Mouse (Mus musculus): ENCODE data around the gene Cep152.

Cep152 gene

DNA sequence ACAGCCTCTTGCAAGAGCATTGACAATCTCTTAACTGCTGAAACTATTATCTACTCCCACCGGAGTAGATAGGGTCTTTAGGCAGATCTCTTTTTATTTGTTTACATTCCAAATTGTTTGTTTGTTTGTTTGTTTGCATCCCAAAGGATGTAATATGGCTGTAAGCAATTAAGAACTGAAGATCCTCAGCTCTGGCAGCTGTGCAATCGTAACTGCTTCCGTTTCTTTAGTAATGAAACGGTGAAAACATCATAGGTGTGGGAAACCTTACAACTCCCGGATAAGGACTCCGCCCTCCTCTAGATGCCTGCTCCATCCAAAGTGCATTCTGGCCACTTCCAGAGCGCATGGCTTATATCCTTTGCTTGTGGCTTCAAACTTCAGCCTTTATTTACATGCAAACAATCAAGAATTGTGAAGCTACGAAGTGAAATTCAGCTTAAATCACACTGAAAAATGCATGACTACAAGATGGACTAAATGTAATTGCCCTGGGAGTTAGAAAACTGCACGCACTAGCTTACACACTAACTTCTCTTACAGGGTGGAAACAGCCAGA lies 707 bp downstream of the Cep152 start:
- DNase-seq = peak in 1 of 2 experiments; percentile 16

DNA sequence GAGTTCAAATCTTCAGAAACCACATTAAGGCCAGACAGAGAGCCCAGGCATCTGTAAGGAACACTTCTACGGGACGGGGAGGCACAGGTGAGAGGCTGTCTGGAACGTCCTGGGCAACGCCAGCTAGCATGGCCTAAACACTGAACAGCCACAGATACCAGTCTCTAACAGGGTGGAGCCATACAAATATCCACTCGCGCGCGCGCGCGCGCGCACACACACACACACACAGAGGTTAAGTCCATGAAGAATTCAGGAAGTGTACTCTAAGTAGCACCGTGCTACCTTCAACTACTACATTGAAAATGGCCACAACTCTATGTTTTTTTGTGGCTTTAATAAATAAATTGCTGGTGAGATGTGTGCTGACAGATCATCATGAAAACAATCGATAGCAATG lies 1.7 kb downstream of the Cep152 start:
- DNase-seq = no peak

DNA sequence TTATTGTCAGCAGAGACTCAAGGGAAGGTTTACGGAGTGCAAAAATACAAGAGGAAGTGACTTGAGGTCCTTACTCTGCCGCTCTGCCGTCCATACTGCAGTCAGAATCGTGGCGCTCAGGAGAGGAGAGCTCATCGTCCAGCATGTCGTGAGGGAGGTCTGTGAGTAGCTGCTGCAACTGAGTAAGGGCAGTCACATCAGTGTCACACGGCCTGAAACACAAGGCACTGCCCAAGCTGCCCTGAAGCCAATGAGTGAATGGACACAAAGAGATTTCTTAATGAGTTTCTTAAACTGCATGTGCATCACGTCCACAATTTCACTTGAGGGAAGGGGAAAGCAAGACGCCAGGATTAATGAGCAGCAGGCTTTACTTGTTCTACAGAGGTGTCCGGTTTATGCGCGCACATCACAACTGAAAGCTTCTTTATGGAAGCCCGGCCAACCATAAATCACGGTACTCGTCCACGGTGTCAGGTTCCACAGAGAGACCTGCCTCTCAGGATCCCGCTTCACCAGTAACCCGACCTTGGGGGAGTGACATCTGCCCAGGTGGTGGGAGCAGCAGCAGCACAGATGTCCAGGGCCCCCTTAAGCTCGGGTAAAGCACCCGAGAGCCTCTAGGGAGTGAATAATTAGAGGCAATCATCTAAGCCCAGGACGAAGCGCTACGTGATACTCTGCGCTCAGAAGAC lies 4.6 kb downstream of the Cep152 start:
- DNase-seq = no peak

DNA sequence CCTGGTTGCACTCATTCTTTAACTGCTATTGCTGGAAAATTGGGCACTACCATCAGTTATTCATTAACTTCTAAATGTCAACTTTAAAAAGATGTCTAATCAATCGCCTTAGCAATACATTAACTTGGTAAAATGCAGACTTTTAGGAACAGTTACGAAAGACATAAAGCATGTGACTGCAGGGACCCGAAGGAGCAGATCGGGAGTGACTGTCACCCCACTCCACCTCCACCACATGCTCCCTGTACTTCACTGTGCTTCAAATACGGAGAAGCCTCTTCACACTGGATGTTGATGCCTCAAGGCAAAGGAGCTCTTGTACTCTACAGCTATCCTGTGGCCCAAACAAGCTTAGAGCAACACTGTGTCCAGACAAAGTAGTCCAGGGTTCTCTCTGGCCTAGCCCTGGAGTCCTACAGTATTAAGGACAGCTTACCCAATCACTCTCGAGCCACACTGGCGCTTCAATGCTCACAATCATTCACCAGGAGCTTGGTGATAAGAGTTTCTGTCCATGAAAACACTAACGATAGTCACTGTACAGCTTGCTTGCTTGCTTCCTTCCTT lies 9.0 kb downstream of the Cep152 start:
- DNase-seq = no peak

DNA sequence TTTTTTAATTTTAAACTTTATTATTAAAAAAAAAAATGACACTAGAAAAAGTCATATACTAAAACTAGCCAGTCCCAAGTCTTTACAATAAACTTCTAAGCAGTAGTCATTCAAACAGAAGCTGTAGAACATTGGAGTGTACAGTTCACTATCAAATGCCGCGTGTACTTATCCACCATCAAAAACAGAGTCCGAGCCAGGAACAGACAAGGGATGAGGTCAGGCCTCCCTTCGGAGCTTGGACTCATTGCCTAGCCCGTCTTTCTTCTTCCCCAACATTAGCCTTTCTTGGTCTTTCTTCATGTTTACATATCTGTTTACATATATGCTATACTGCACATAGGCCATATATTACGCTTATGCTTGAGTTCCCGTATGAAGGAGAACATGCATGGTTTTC lies 9.5 kb downstream of the Cep152 start:
- no peak for DNase-seq

DNA sequence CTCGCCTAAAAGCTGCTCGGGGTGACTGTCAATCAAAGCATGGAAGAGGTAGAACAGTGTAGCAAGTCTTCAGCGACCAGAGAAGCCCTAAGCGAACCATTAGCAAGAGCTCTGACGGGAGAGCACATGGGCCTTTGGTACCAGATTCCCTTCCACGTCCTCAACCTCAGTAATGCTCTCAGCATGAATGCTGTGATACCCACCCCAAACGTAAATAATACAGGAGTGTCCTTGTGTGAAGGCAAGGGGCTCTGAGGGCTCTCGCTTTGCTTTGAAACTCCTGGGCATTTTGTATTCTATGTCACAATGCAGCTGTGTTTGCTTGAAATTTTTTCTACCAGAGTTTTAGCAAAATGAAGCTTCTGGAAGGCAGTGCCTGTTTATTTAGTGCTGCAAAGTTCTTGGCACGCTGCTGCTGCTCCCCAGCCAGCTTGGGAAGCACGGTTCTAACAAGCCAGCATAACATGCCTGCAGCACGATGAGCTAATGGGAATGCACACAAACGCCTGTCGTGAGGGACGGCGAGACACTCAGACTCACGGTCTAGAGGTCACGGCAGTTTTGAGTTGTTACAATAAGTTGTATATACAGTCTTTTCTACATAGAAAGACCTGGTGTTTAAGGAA lies 18.6 kb downstream of the Cep152 start:
- DNase-seq = peak in 1 of 2 experiments; percentile 14

DNA sequence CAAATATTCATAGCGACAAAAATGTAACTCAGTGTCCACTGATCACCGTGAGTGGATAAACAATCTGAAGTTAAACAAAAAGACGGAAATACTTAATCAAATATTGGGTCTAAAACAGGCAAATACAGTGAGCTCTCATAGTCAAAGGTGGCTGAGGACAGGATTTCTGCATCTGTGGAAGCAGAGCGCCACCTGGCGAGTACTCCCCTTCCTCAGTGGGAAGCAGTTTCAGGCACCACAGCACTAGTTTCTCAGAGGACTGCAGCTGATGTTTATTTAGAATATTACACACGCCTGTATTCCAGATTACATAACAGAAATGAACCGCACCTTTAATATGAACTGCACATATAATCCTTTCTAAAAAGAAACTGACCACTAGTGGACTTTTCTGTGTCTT lies 20.3 kb downstream of the Cep152 start:
- DNase-seq = peak; percentile 53 to 82

DNA sequence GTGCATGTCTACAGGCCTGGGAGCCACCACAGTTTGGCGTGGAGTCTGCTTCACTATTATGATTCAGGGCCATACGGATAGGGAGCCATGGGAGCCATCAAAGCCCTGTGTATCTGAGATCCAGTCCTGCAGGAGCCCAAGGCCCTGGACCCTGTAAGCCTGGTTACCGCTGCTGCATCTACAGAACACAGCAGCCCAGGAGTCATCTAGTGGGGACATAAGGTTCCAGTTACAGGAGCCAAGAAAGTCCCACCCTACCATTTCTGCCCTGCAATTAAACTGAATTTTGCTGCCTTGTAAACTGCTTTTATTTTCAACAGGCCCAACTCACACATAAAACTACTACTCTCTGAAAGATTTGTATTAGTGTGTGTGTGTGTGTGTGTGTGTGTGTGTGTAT lies 21.9 kb downstream of the Cep152 start:
- DNase-seq = no peak

DNA sequence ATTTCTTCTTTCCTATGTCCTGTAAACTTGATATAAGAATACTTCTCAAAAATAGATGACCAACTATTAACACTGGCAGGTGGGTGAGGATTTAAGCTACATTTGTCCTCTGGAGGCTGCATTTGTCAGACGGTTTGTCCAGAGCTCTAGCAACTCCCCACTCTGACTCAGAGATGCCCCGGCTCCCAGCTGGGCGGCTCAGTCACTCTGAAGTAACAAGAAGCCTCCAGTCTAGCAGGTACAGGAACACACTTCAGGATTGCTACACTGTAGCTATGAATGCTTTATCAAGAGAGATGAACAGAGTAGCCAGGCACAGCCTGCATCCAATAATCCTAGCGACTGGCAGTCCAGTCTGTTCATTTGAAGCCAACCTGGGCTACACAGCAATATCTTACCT lies 26.0 kb downstream of the Cep152 start:
- no peak for DNase-seq

DNA sequence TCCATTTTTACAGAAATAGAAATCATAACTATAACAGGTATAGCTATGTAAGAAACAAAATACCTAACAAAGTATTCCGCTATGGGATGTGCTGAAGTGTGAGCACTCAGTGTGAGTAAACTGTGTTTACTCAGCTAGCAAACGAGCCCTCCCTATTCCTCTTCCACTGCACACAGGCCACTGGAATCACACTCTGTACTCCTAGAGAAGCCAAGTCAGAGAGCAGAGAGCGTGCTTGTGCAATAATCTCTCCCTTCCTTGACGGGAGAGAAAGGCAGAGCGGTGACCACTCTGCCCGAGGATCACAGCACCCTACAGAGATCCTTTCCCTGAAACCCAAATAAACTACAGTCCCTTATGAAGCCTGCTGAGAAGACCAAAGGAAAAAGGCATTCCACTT lies 26.7 kb downstream of the Cep152 start:
- DNase-seq = peak in 1 of 2 experiments; percentile 7

DNA sequence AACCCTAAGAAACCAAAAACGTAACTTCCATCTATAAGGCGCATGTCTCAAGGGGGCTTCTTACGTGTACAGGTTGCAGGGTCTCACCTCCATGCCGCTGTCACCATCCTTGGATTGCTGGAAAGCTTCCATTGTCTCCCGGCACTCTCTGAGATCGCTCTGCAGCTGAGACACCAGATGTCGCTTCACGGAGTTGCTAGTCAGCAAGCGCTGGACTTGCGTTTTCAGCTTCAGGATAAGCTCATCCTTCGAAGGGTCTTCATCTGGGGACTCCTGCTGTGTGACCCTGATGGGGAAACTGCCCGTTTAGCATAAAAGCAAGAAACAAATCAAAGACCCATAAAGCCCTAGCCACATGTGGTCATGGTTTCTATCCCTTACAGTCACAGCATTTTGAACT lies 30.1 kb downstream of the Cep152 start:
- DNase-seq = no peak

DNA sequence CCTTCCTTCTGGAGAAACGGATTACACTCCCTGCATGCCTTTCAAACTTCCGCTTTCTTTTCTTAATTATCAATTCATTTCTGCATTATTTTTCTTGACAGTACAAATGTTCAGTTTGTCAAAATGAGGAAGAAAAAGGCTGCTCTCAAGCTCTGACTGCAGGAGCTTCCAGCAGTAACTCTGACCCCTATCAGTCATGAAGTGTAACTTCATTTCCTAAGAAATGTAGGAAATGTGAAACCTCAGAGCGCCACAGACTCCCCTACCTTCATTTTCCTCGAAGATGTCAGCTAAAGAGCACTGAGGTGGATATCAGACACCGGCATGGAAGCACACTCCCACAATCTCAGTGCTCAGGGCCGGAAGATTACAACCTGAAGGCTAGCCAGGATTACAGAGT lies 30.8 kb downstream of the Cep152 start:
- no peak for DNase-seq

DNA sequence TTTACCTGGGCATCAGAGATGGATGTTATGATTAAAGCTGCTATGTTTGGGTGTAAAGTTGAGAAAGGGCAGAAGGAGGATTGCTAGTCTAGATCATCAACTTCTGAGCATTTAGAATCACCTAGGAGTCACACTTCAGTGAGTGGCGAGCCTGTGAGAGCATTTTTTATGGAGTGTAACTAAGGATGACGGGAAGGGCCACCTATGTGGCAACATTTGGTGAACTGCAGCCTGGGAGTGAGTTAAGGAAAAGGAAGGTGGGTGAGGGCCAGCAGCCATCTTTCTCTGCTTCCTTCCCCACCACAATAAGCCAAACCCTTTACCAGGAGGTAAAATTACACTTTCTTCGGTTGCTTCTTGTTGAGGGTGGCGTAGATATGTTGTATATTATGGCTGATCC lies 33.0 kb downstream of the Cep152 start:
- no peak for DNase-seq

DNA sequence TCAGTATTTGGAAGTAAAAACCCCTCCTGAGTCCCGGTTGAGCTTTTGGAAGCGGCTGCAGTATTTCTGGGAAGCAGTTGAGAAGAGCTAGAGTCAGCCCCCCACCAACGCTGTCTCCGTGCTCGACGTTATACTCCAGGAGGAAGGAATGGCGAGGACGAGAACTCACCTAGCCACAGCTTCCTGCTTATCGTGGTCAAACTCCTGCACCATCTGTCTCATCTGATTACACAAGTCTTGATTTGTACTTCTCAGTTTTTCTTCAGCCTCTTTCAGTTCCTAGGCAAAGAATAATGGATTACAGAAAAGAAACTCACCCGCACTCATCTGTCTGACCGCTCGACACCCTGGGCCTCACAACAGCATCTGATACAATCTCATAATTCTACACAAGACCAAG lies 35.6 kb downstream of the Cep152 start:
- DNase-seq = no peak

DNA sequence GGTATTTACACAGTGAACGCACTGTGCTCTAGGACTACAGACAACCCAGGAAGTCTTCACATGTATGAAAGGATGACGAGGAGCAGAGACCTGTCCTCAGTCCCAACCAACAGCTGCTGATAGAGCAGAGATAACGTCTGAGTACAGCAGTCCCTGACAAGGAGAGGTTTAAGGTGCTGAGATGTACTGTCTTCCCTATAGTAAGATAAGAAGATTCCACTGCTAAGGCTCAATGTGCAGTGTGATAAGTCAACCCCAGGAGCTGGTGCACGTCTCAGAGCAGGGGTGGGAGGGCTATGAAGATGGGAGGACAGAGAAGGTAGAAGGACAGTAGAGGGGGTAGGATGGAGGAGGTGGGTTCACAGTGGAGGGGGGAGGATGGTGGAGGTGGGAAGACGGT lies 43.8 kb downstream of the Cep152 start:
- DNase-seq = no peak

DNA sequence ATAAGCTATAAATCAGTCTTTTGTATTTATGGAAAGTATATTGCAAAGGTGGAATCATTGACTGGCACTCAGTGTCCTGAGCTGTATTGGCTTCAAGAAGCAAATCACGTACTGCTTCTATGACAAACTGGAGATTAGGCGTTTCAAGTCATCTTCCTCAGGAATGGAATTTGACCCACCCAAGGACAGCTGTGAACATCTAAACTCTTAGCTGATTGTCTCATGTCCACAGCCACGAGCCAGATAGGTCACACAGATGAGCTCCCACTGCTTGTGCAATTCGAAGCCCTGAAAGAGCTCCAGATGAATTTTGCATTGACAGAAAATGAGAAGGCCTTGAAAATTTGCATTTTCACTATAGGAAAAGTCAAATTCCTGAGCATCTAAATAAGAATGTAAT lies 47.2 kb downstream of the Cep152 start:
- DNase-seq = no peak

DNA sequence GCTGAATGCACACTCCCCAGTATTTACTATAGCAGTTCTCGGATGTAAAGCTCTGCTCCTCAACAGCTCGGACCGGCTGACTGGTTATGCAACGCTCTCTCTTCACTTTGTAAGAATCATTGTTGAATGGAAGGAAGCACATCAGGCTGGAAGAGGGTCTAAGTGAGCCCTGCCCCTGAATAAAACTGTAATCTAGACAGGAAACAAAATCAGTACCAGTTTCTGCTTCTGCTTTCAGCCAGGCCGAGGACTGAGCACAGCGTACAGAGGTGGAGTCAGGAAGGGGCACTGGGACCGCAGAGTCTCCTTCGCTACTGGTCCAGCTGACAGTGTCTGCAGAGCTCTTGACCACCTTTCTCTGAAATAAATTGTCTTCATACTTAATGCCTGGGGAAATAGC lies 48.4 kb downstream of the Cep152 start:
- no peak for DNase-seq

DNA sequence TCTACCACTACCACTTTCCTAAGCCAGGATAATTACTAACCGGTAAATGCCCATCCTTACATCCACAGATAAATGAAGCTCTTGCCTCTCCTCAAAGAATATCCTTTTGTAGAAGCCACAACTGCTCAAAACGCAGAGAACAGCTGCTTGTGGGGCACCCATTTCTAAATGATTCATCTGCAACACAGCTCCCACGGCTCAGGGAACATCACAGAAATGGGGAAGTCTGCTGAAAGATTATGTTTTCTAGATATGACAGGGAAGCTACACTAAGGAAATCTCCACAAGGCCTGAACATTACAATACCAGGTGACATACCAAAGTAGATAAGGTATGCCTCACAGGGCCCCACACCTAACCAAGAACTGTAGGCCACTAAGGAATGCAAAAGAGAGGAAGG lies 49.1 kb downstream of the Cep152 start:
- DNase-seq = no peak

DNA sequence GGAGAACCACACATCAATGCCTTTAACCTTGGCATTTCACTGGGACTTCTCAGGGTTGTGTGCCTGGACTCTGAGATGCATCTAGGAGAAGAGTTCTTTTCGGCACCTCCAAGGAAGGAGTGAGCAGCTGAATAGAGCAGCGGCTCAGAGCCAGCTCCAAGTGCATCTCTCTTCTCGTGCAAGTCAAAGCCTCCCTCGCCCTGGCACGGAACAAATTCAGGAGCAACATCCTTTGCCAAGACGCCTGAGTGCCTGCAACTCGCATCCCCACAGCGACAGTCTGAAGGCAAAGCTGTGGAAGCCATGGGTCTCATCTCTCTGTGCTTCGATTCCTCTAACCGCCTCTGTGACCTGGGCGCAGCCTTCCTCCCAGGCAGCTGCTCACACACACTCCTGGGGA lies 61.0 kb downstream of the Cep152 start:
- DNase-seq = no peak

DNA sequence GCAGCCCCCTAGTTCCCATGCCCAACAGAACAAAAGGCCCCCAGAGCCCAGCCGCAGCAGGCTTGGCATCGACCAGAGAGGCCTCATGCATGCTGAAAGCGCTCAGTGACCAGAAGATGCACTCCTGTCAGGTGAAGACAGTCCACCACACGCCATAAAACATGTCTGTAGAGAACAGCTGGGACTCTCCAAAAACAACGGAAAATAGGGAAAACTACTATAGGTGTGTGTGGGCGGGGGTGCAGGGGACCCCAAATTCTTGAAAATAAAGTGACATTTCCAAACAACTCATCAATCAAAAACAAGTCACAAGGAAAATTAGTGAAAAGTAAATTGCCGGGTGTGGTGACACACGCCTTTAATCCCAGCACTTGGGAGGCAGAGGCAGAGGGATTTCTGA lies 62.5 kb downstream of the Cep152 start:
- DNase-seq = no peak

DNA sequence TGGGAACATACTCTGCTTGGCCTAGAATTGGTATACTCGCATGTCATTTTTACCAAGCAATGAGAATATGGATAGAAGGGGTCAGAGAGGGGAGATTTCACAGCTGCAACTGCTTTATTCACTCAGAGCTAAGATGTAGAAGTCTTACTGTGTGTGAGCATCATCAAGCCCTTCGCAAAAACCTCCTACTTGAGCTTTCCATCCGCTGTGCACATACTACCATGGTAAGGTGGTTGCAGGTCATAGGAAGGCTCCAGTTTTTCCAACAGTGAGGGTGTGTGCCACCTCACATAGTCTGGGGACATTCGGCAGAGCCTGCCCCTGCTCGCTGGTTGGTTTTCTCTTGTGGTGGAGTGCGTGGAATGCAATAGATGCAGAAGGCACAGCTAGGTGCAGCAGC lies 64.9 kb downstream of the Cep152 start:
- DNase-seq = no peak

DNA sequence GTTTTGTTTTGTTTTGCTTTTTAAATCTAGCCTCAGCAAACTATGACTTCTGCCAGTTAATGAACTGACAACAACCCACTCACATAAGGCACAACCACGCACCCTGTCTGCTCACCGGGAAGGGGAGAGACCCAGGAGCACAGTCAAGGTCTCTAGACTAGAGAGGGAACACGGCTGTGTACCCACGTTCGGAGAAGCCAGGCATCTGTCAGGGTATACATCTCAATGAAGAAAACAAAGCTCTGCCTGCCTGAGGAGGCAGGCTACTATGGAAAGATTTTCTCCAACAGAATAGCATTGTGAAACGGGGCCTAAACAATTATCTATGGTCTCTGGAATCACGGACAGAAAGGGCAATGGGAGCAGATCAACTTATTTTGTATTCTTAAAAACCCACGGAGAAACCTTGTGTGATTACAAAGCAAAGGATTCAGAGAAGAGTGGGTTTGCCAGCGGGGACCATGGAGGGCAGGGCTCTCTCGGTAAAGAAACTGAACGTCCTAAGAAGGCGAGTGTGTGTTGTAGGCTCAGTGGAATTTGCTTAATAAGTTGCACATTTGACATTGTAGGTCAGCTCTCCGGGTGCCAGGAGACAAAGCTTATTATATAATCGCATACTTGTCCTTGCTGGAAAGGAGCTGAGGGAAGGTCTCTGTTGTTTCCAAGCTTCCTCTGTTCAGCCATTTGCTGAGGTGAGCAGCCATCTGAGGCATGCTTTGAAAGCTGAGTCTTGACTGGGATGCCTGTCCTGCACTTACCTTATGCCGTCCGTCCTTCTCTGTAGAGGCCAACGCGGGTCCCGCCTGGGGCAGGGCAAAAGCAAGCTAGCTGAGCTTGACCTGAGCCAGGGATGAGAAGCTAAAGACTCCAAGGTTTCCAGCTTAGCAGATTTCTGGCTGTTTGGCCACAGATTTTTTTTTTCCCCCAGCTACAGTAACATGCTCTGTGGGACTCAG lies 66.0 kb downstream of the Cep152 start:
- DNase-seq = peak; percentile 12 to 13

DNA sequence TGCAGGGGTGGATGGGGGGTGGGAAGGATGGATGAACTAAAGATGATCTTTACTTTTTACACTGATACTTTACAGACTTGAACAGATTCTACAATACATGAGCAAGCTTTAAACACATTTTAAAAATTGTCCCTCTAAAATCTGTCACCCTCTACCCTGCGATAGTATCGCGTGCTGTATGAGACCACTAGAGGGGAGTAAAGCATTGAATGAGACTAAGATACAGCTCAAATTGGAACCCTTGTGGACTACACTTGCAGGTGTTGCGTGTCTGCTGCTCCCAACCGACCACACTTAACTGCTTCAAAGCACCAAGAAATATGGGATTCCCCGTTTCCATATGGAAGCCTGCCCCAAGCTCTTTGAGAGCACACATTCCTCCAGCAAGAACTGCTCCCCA lies 69.1 kb downstream of the Cep152 start:
- no peak for DNase-seq

All from kidney, postnatal 36 days (tissue).